Mouse (Mus musculus) liver, embryonic 14.5 days (tissue): ENCODE results near the gene Clcc1.

Experiments used
- CTCF ChIP-seq: IDR thresholded peaks from 2 replicates; pipeline ENCODE4 v1.5.1; 2016; ENCODE audit warnings: antibody characterized with exemption, low read depth, control low read depth
- EP300 ChIP-seq: IDR thresholded peaks from 2 replicates; pipeline ENCODE4 v1.6.1; 2016; ENCODE audit warnings: antibody characterized with exemption, low read depth

- TF ChIP-seq CTCF (no peak), EP300 (no peak)
These were observed 73.6 kb downstream of the Clcc1 start for GRCm38 (mm10) chr3:108727344-108727743.
